Mouse (Mus musculus) myocyte (in vitro differentiated cells): ENCODE measurements around the gene Fahd1. TPM values are rescaled to one million over a fixed set of nuclear protein-coding genes. Genes with fewer than 3 reads are reported as not detected.

Source experiments
- H3K27me3 ChIP-seq: one replicate; pipeline ENCODE4 v1.6.1; 2011; ENCODE audit not compliant: control insufficient read depth, insufficient read depth, insufficient read length
- H3K36me3 ChIP-seq: one replicate; pipeline ENCODE4 v1.6.1; 2011; ENCODE audit not compliant: control insufficient read depth, insufficient read depth
- H3K4me2 ChIP-seq: one replicate; pipeline ENCODE4 v1.6.1; 2011; ENCODE audit warnings: low read depth, control low read depth
- H3K4me3 ChIP-seq: one replicate; pipeline ENCODE4 v1.5.1; 2011; ENCODE audit warnings: mild to moderate bottlenecking, control low read depth, moderate library complexity
- H3K79me2 ChIP-seq: one replicate; pipeline ENCODE4 v1.6.1; 2011; ENCODE audit not compliant: control insufficient read depth, insufficient read depth
- H3ac ChIP-seq: one replicate; pipeline ENCODE4 v1.6.1; 2011; ENCODE audit not compliant: control insufficient read depth, insufficient read length
- CEBPB ChIP-seq: IDR thresholded peaks from 2 replicates; pipeline ENCODE4 v1.6.1; 2011; ENCODE audit warnings: mild to moderate bottlenecking, moderate library complexity; ENCODE audit not compliant: poor library complexity, insufficient read depth, severe bottlenecking
- E2F4 ChIP-seq: IDR thresholded peaks from one replicate; pipeline ENCODE4 v1.6.1; 2011; ENCODE audit warnings: mild to moderate bottlenecking, control low read depth, moderate library complexity; ENCODE audit not compliant: insufficient read depth
- MAX ChIP-seq: IDR thresholded peaks from one replicate; pipeline ENCODE4 v1.6.1; 2011; ENCODE audit warnings: low read depth, mild to moderate bottlenecking, control low read depth
- MYOD1 ChIP-seq, 3 experiments: IDR thresholded peaks; one replicate each; pipeline ENCODE4 v1.6.1; 2011; ENCODE audit warnings: control low read depth in 2 of 3, low read depth in 2 of 3, mild to moderate bottlenecking in 2 of 3, moderate library complexity in 1 of 3; ENCODE audit not compliant: insufficient read length in 2 of 3, control insufficient read depth in 1 of 3
- MYOG ChIP-seq, 3 experiments: IDR thresholded peaks; one replicate each; pipeline ENCODE4 v1.6.1; 2011; ENCODE audit warnings: control low read depth in 2 of 3, low read depth in 2 of 3, mild to moderate bottlenecking in 2 of 3; ENCODE audit not compliant: insufficient read length in 2 of 3, control insufficient read depth in 1 of 3, insufficient read depth in 1 of 3
- POLR2A ChIP-seq: IDR thresholded peaks from one replicate; pipeline ENCODE4 v1.6.1; 2011; ENCODE audit warnings: low read depth, mild to moderate bottlenecking, control low read depth, moderate library complexity; ENCODE audit not compliant: insufficient read length
- POLR2AphosphoS2 ChIP-seq: IDR thresholded peaks from one replicate; pipeline ENCODE4 v1.6.1; 2011; ENCODE audit warnings: low read depth, control low read depth; ENCODE audit not compliant: insufficient read length
- REST ChIP-seq: IDR thresholded peaks from one replicate; pipeline ENCODE4 v1.6.1; 2011; ENCODE audit warnings: mild to moderate bottlenecking, control low read depth, moderate library complexity; ENCODE audit not compliant: insufficient read depth, insufficient read length
- SRF ChIP-seq: IDR thresholded peaks from one replicate; pipeline ENCODE4 v1.6.1; 2011; ENCODE audit warnings: low read depth; ENCODE audit not compliant: control insufficient read depth, insufficient read length
- TCF12 ChIP-seq: IDR thresholded peaks from one replicate; pipeline ENCODE4 v1.6.1; 2011; ENCODE audit warnings: mild to moderate bottlenecking, control low read depth; ENCODE audit not compliant: poor library complexity, insufficient read depth, severe bottlenecking
- TCF3 ChIP-seq: IDR thresholded peaks from one replicate; pipeline ENCODE4 v1.6.1; 2011; ENCODE audit warnings: low read depth, control low read depth; ENCODE audit not compliant: insufficient read length
- USF1 ChIP-seq: IDR thresholded peaks from one replicate; pipeline ENCODE4 v1.6.1; 2011; ENCODE audit warnings: low read depth, mild to moderate bottlenecking, control low read depth, moderate library complexity
- polyA plus RNA-seq: library from polyadenylated mRNA; unstranded; fragments of >200 nt; fragmentation: generic; extraction: Trizol; gene quantifications from one replicate; pipeline ENCODE4 v1.2.1, GENCODE M21; 2012; ENCODE audit warnings: missing spikeins

The Fahd1 gene
- polyA plus RNA-seq, 1 experiment = 9.5 TPM

DNA sequence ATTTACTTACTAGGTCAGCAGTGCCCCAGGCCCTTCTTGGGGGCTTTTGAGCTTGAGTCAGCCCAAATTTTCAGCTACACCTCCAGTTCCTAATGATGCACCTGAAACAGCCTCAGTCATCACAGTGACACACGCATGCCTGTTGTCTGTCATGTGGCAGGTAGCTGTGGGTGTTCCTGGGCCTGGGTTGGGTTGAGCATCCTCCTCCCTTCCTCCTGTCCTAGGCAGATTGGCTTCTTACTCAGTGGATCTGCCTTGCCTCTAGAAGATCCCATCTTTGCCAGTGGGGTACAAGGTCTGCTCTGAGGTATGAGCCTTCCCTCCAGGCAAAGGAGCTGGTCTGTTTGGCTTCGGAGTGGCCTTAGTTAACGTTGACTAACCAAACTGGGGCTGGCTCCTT is 38.7 kb upstream of the Fahd1 start:
- Histone ChIP-seq H3K4me3 (no peak overlapping the region), H3K36me3 (peaks cover 5% of the 10 kb centered on the region), H3ac (no peak overlapping the region), H3K4me2 (no peak overlapping the region), H3K27me3 (no peaks in the 10 kb centered on the region), H3K79me2 (peaks cover 9% of the 10 kb centered on the region)
- TF ChIP-seq POLR2AphosphoS2 (peak; percentile 98), SRF (no peak), USF1 (no peak), POLR2A (peak; percentile 39), MAX (no peak), TCF12 (no peak), REST (no peak), E2F4 (no peak)

DNA sequence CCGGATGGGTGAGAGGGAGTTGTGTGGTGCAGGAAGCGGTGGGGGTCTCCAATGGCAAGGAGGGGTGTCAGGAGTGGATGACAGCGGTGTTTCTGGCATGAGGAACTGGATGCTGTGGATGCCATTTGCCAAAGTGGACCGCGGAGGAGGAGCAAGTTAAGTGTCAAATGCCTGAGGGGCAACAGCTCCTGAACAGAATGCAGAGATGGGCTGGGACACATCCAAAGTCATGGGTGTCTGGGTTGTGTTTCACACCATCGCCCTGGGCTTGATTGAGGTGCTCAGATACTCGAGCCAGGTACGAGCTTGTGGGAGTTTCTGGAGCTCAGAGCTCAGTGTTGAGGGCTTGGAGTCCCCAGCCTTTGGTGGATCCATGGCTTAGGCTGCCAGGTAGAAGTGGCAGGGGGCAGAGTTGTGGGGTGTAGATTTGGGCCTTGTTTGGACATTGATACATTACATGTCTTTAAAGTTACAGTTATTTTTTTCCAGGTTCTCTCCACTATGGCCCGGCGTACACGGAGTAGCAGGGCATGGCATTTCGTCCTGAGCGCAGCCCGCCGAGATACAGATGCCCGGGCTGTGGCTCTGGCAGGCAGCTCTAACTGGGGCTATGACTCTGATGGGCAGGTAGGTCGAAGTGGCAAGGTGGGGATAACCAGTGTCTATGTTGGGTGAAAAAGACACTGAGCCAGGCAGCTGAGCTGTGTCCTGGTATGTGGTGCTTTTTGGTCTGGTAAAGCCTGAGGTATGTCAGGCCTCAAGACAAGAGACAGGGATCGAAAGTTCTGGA is 37.3 kb upstream of the Fahd1 start:
- H3K27me3 ChIP-seq = no peaks in the 10 kb centered on the region
- H3ac ChIP-seq = peak overlapping the region; percentile 82
- H3K79me2 ChIP-seq = peaks cover 6% of the 10 kb centered on the region
- H3K4me3 ChIP-seq = peak overlapping the region; percentile 70
- H3K36me3 ChIP-seq = peaks cover 4% of the 10 kb centered on the region
- peak overlapping the region; percentile 94 for H3K4me2 ChIP-seq
- TF ChIP-seq MYOG (IDR thresholded peaks at IDR 0.05; ENCODE audit: control insufficient read depth in 1 of 3, insufficient read depth in 1 of 3, insufficient read length in 2 of 3, low read depth in 2 of 3) (no peak), POLR2AphosphoS2 (peak; percentile 70)

DNA sequence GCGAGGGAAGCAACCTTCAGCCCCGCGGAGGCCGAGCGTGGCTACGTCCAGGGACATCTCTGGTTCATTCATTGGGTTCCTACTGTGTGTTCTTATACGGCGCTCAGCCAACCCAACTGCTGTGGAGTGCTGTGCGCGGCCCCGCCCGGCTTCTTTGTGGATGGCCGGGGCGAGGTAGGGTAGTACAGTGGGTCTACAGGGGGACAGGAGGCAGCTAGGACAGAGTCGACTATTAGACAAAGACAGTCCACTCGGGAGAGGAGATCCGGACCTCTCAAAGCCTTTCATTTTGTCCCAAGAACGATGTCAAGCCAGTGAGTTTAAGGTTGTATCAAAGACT is 36.7 kb upstream of the Fahd1 start:
- Histone ChIP-seq H3K4me3 (peak overlapping the region; percentile 70), H3ac (peak overlapping the region; percentile 82), H3K36me3 (no peaks in the 10 kb centered on the region), H3K4me2 (peak overlapping the region; percentile 94), H3K79me2 (peaks cover 6% of the 10 kb centered on the region), H3K27me3 (no peaks in the 10 kb centered on the region)
- TF ChIP-seq POLR2A = no peak
- TF ChIP-seq SRF = no peak
- no peak for TF ChIP-seq MAX
- TF ChIP-seq POLR2AphosphoS2 = peak; percentile 18

GRCm38 (mm10) chr17:24886134-24886931 is 36.2 kb upstream of the Fahd1 start, which contains the start of the genes Nubp2 and Spsb3:
Nubp2 (minus strand) TSS chr17:24886349.
Spsb3 (plus strand) TSS chr17:24886643.
- Histone ChIP-seq H3ac (peak within 1 kb of the TSS; percentile 82), H3K4me3 (peak within 1 kb of the TSS; percentile 70), H3K36me3 (no peaks in the 10 kb centered on the region), H3K79me2 (peaks cover 6% of the 10 kb centered on the region), H3K27me3 (no peaks in the 10 kb centered on the region), H3K4me2 (peak within 1 kb of the TSS; percentile 94)
- TF ChIP-seq REST (no peak), E2F4 (peak; percentile 46), SRF (peak; percentile 41), TCF3 (no peak), TCF12 (no peak), MYOD1 (IDR thresholded peaks at IDR 0.05; ENCODE audit: control insufficient read depth in 1 of 3, insufficient read length in 2 of 3, low read depth in 2 of 3) (no peak), MYOG (IDR thresholded peaks at IDR 0.05; ENCODE audit: control insufficient read depth in 1 of 3, insufficient read depth in 1 of 3, insufficient read length in 2 of 3, low read depth in 2 of 3) (no peak), MAX (no peak), POLR2A (peak; percentile 77), USF1 (no peak), CEBPB (no peak), POLR2AphosphoS2 (peak; percentile 76)

DNA sequence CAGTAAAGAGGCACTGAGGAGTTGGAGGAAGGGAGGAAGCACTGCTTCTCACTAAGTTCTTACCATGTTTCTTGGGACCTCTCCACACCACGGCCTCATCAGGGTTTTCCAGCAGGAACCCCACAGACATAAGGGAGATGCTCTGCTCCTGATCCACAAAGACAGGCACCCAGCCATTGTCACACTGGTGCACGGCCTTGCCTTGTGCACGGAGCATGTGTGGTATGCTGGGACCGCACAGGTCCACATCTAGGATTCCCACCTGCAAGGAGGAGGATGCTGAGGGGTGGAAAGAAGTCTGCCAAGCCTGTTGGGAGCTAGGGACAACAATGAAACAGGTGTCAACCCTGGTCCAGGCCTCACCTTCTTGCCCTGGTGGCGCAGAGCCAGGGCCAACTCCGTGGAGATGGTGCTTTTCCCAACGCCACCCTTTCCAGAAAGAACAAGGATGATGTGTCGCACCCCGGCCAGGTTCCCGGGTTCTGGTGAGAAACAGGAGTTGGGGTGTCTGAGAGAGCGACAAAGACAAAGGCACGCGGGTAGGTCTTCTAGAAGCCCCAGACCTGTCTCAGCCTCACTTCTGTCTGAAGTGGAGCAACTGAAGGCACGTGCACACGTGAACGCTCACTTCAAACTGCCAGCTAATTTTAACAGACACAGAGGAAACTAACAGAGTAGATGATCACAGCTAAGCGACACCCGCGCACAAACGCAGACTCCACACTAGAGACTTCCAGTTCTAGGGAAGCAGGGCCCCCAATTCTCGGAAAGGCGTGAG is 35.4 kb upstream of the Fahd1 start:
- Histone ChIP-seq H3K4me2 (peak overlapping the region; percentile 88), H3K4me3 (peak overlapping the region; percentile 70), H3K36me3 (no peaks in the 10 kb centered on the region), H3K79me2 (peaks cover 6% of the 10 kb centered on the region), H3K27me3 (no peaks in the 10 kb centered on the region), H3ac (peak overlapping the region; percentile 82)
- TF ChIP-seq REST (no peak), MYOG (IDR thresholded peaks at IDR 0.05; ENCODE audit: control insufficient read depth in 1 of 3, insufficient read depth in 1 of 3, insufficient read length in 2 of 3, low read depth in 2 of 3) (no peak), E2F4 (no peak), SRF (no peak), POLR2A (no peak), CEBPB (no peak), TCF3 (no peak), MYOD1 (IDR thresholded peaks at IDR 0.05; ENCODE audit: control insufficient read depth in 1 of 3, insufficient read length in 2 of 3, low read depth in 2 of 3) (no peak), USF1 (no peak)
